Mouse (Mus musculus): Measurements from ENCODE around the gene Ptprq.

DNA sequence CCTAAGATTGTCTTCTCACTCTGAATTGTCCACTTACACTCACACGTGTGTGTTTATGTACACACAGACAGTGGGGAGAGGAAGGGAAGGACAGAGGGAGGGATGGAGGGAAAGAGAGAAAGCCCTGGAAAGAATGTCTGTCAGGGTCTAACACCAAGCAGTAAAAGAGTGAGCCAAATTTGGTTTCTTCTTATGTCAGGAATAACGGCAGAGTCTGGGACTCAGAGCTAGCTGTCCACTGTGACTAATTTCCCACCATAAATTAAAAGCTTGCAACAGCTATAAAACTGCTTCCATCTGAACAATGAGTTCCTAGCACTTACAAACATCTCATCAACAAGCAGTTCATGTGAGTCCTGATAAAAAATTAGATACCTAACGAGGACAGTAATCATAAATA, 91.7 kb downstream of the Ptprq start:
- TF ChIP-seq CTCF (IDR thresholded peaks at IDR 0.05; ENCODE audit: borderline replicate concordance, extremely low read depth, insufficient read depth, insufficient read length) = no peak
- no peak for TF ChIP-seq POLR2A (IDR thresholded peaks at IDR 0.05; ENCODE audit: borderline replicate concordance, extremely low read depth, insufficient read depth, insufficient read length, poor library complexity, severe bottlenecking)
